Mouse (Mus musculus): ENCODE data around the gene Icosl. TPM values are rescaled to one million over a fixed set of nuclear protein-coding genes. Genes with fewer than 3 reads are reported as not detected.
A peak's percentile ranks its signal among the peaks of the same experiment; 100 is the strongest.
"Not testable (repeated sequence)": the region's sequence is repeated elsewhere in the genome, so short reads cannot be mapped to it uniquely, and the experiment has no call there.

The Icosl gene
- total and polyA plus RNA-seq, 2 experiments from 2014 or later: 1.8 to 5.1 TPM

GRCm38 (mm10) chr10:78105548-78105947 lies 36.4 kb downstream of the Icosl start:
- Histone ChIP-seq H3K36me3 (ENCODE audit: insufficient read depth, low read length) (no peaks in the 10 kb centered on the region), H3K27me3 (ENCODE audit: insufficient read depth, low read length) (no peaks in the 10 kb centered on the region), H3K4me3 (ENCODE audit: low read length) (no peak overlapping the region), H3K9ac (replicated peaks; ENCODE audit: low read length) (no peak overlapping the region), H3K4me1 (ENCODE audit: insufficient read depth, low read length) (no peaks in the 10 kb centered on the region; the same call in 1 of the 2 replicates), H3K27ac (peak overlapping the region; percentile 65), H3K4me2 (ENCODE audit: low read depth, low read length) (peak overlapping the region; percentile 16; the same call in 1 of the 2 replicates), H3K9me3 (ENCODE audit: low read length) (no peaks in the 10 kb centered on the region; the same call in 1 of the 2 replicates)
- WGBS: 61% methylated on average over 12 of the region's 12 CpGs
- TF ChIP-seq CTCF (IDR thresholded peaks at IDR 0.05; ENCODE audit: low read depth): no peak
- ATAC-seq: peak; percentile 36
- DNase-seq (ENCODE audit: low spot score): peak; percentile 35

- no peak overlapping the region for H3K4me3 ChIP-seq (ENCODE audit: low read length)
- no peak overlapping the region for H3K9ac ChIP-seq (replicated peaks; ENCODE audit: low read length)
- H3K27me3 ChIP-seq (ENCODE audit: insufficient read depth, low read length): no peaks in the 10 kb centered on the region
- 58% methylated on average over 4 of the region's 4 CpGs for WGBS
- no peak overlapping the region for H3K4me2 ChIP-seq (ENCODE audit: low read depth, low read length)
- H3K4me1 ChIP-seq (ENCODE audit: insufficient read depth, low read length): no peaks in the 10 kb centered on the region
- H3K36me3 ChIP-seq (ENCODE audit: insufficient read depth, low read length): no peaks in the 10 kb centered on the region
- H3K9me3 ChIP-seq (ENCODE audit: low read length): no peaks in the 10 kb centered on the region
- no peak for ATAC-seq
- no peak overlapping the region for H3K27ac ChIP-seq
- no peak for TF ChIP-seq CTCF (IDR thresholded peaks at IDR 0.05; ENCODE audit: low read depth)
- no peak for DNase-seq (ENCODE audit: low spot score)
Observed at GRCm38 (mm10) chr10:78114521-78115092, 45.5 kb downstream of the Icosl start.

GRCm38 (mm10) chr10:78115153-78115552 lies 46.1 kb downstream of the Icosl start:
- Histone ChIP-seq H3K4me1 (ENCODE audit: insufficient read depth, low read length) (no peaks in the 10 kb centered on the region), H3K27ac (no peak overlapping the region), H3K9me3 (ENCODE audit: low read length) (no peaks in the 10 kb centered on the region), H3K4me2 (ENCODE audit: low read depth, low read length) (no peak overlapping the region), H3K4me3 (ENCODE audit: low read length) (no peak overlapping the region), H3K27me3 (ENCODE audit: insufficient read depth, low read length) (no peaks in the 10 kb centered on the region), H3K9ac (replicated peaks; ENCODE audit: low read length) (no peak overlapping the region), H3K36me3 (ENCODE audit: insufficient read depth, low read length) (no peaks in the 10 kb centered on the region)
- TF ChIP-seq CTCF (IDR thresholded peaks at IDR 0.05; ENCODE audit: low read depth): no peak
- DNase-seq (ENCODE audit: low spot score) (no peak), ATAC-seq (no peak)
- WGBS: 78% methylated on average over 2 of the region's 2 CpGs

- Histone ChIP-seq H3K36me3 (ENCODE audit: insufficient read depth, low read length) (no peaks in the 10 kb centered on the region), H3K27me3 (ENCODE audit: insufficient read depth, low read length) (no peaks in the 10 kb centered on the region), H3K27ac (no peak overlapping the region), H3K4me3 (ENCODE audit: low read length) (no peak overlapping the region), H3K9me3 (ENCODE audit: low read length) (no peaks in the 10 kb centered on the region), H3K4me2 (ENCODE audit: low read depth, low read length) (no peak overlapping the region), H3K9ac (replicated peaks; ENCODE audit: low read length) (no peak overlapping the region), H3K4me1 (ENCODE audit: insufficient read depth, low read length) (no peaks in the 10 kb centered on the region)
- DNase-seq (ENCODE audit: low spot score): no peak
- no peak for ATAC-seq
- 92% methylated on average over 4 of the region's 4 CpGs for WGBS
- no peak for TF ChIP-seq CTCF (IDR thresholded peaks at IDR 0.05; ENCODE audit: low read depth)
Observed at GRCm38 (mm10) chr10:78119422-78119821, 50.3 kb downstream of the Icosl start.

GRCm38 (mm10) chr10:78124137-78124536 lies 55.0 kb downstream of the Icosl start:
- H3K4me3 ChIP-seq (ENCODE audit: low read length); H3K9me3 ChIP-seq (ENCODE audit: low read length); H3K4me2 ChIP-seq (ENCODE audit: low read depth, low read length); DNase-seq (ENCODE audit: low spot score); H3K27me3 ChIP-seq (ENCODE audit: insufficient read depth, low read length); ATAC-seq; H3K36me3 ChIP-seq (ENCODE audit: insufficient read depth, low read length); H3K27ac ChIP-seq; H3K9ac ChIP-seq (replicated peaks; ENCODE audit: low read length); H3K4me1 ChIP-seq (ENCODE audit: insufficient read depth, low read length): not testable (repeated sequence)
- WGBS: 61% methylated on average over 6 of the region's 6 CpGs

- not testable (repeated sequence) for H3K9ac ChIP-seq (replicated peaks; ENCODE audit: low read length); ATAC-seq; H3K4me1 ChIP-seq (ENCODE audit: insufficient read depth, low read length); H3K4me2 ChIP-seq (ENCODE audit: low read depth, low read length); H3K27me3 ChIP-seq (ENCODE audit: insufficient read depth, low read length); H3K9me3 ChIP-seq (ENCODE audit: low read length); H3K36me3 ChIP-seq (ENCODE audit: insufficient read depth, low read length); H3K4me3 ChIP-seq (ENCODE audit: low read length); DNase-seq (ENCODE audit: low spot score); H3K27ac ChIP-seq
- 84% methylated on average over 7 of the region's 8 CpGs for WGBS
Observed at GRCm38 (mm10) chr10:78125061-78125460, 56.0 kb downstream of the Icosl start.

- H3K4me3 ChIP-seq (ENCODE audit: low read length): no peak overlapping the region
- WGBS: 95% methylated on average over 5 of the region's 5 CpGs
- H3K27ac ChIP-seq: no peak overlapping the region
- TF ChIP-seq CTCF (IDR thresholded peaks at IDR 0.05; ENCODE audit: low read depth): no peak
- no peaks in the 10 kb centered on the region for H3K27me3 ChIP-seq (ENCODE audit: insufficient read depth, low read length)
- ATAC-seq: no peak
- H3K9me3 ChIP-seq (ENCODE audit: low read length): no peaks in the 10 kb centered on the region
- H3K4me2 ChIP-seq (ENCODE audit: low read depth, low read length): no peak overlapping the region
- no peaks in the 10 kb centered on the region for H3K4me1 ChIP-seq (ENCODE audit: insufficient read depth, low read length)
- DNase-seq (ENCODE audit: low spot score): no peak
- H3K36me3 ChIP-seq (ENCODE audit: insufficient read depth, low read length): no peaks in the 10 kb centered on the region
- H3K9ac ChIP-seq (replicated peaks; ENCODE audit: low read length): no peak overlapping the region
Observed at GRCm38 (mm10) chr10:78126311-78126710, 57.2 kb downstream of the Icosl start.

All from hindbrain, postnatal 0 days (tissue).